9 mouse cellular contexts compared by ENCODE assay signal in the genomic region with DNA sequence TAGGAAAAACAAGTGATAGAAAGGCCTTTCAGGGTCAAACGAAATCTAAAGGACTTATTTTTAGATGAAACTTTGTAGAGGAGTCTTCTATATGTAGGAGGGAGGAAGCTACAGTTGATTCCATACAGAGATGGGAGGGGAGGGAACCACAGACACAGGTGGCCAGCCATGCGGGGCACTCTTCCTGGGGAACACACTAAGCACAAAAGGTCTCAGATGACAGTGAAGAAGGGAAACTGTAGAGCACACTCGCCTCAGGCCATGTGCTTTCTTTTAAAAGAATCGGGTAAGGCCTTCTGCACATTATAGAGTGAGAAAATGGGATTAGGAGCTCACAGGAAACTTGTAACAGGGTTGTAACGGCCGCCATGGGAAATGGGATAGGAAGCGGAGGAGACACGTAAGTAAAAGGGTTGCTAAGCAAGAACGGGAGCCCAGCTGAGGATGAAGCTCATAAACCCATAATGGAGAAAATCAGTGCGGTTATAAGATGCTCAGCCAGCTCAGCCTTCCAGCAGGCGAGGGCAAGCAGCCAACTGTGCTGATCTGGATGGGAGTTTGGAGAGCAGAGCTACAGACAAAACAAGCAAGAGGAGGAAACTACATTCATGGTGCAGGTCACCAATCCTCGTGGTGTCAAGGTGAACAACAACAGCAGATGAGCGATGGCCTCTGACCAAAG.
DNase-seq lines count a peak whose midpoint lies in the region; ATAC-seq lines count a peak whose summit lies in the region.
"Had no signal": no experiment of that assay in that cellular context is flagged by ENCODE, and none has a peak within 500 bp of the region (broad histone marks: within the 10 kb centered on the region; RNA-seq: fewer than 3 reads in every experiment).

No protein-coding gene starts in this region.

- peaks cover 15% of the 10 kb centered on the region; the same call in 1 of the 2 replicates for H3K4me1 ChIP-seq in midbrain, embryonic 13.5 days (replicated peaks)
- no peaks in the 10 kb centered on the region for H3K4me1 ChIP-seq in midbrain, embryonic 11.5 days (ENCODE audit: control insufficient read depth, insufficient read depth, low read length)
- H3K4me1 ChIP-seq in neural tube, embryonic 14.5 days (ENCODE audit: control insufficient read depth, insufficient read depth, low read length) = peaks cover 4% of the 10 kb centered on the region
- H3K4me1 ChIP-seq in heart, embryonic 12.5 days (replicated peaks) = no peaks in the 10 kb centered on the region
- H3K4me1 ChIP-seq: midbrain, embryonic 12.5 days had no signal

- H3K9ac ChIP-seq in midbrain, embryonic 13.5 days (replicated peaks) = no peak overlapping the region
- H3K9ac ChIP-seq in midbrain, embryonic 11.5 days (ENCODE audit: low read length) = no peak overlapping the region
- H3K9ac ChIP-seq in neural tube, embryonic 14.5 days (replicated peaks; ENCODE audit: low read depth, low read length) = no peak overlapping the region
- H3K9ac ChIP-seq in heart, embryonic 12.5 days = no peak overlapping the region
- H3K9ac ChIP-seq: midbrain, embryonic 12.5 days had no signal

- H3K4me2 ChIP-seq in midbrain, embryonic 13.5 days (replicated peaks) = no peak overlapping the region
- no peak overlapping the region for H3K4me2 ChIP-seq in midbrain, embryonic 11.5 days
- H3K4me2 ChIP-seq in neural tube, embryonic 14.5 days (ENCODE audit: low read depth, low read length) = no peak overlapping the region
- H3K4me2 ChIP-seq in heart, embryonic 12.5 days = no peak overlapping the region
- H3K4me2 ChIP-seq: midbrain, embryonic 12.5 days had no signal

- 0 out of 2 replicates have a peak, but pooled peaks have one; percentile 24 for ATAC-seq in midbrain, embryonic 13.5 days
- no peak for ATAC-seq in midbrain, embryonic 11.5 days (ENCODE audit: low FRiP score)
- peak; percentile 70; the same call in 1 of the 2 replicates for ATAC-seq in neural tube, embryonic 14.5 days (ENCODE audit: low read depth)
- ATAC-seq in heart, embryonic 12.5 days (ENCODE audit: insufficient number of reproducible peaks, low FRiP score) = no peak

- H3K27ac ChIP-seq in midbrain, embryonic 13.5 days = 0 out of 2 replicates have a peak overlapping the region, but pooled peaks have one; percentile 39
- H3K27ac ChIP-seq in midbrain, embryonic 11.5 days (ENCODE audit: low read depth, low read length) = no peak overlapping the region
- peak overlapping the region; percentile 31; the same call in 1 of the 2 replicates for H3K27ac ChIP-seq in neural tube, embryonic 14.5 days (ENCODE audit: low read depth, low read length)
- no peak overlapping the region for H3K27ac ChIP-seq in heart, embryonic 12.5 days (ENCODE audit: poor library complexity, severe bottlenecking)
- H3K27ac ChIP-seq: midbrain, embryonic 12.5 days had no signal

- DNase-seq in adrenal gland, postnatal 36 days = peak; percentile 7 to 20
- no peak for DNase-seq in adrenal gland, adult 8-10 months
- DNase-seq in midbrain, embryonic 11.5 days (ENCODE audit: low spot score, missing footprints) = no peak
- peak; percentile 53 for DNase-seq in kidney, postnatal 14 days
- DNase-seq in spleen, adult 12 weeks (ENCODE audit: low spot score) = no peak

- no peak overlapping the region for H3K4me3 ChIP-seq in midbrain, embryonic 13.5 days (replicated peaks)
- no peak overlapping the region for H3K4me3 ChIP-seq in midbrain, embryonic 11.5 days (ENCODE audit: low read depth, low read length)
- H3K4me3 ChIP-seq in neural tube, embryonic 14.5 days (ENCODE audit: low read depth, low read length) = no peak overlapping the region
- no peak overlapping the region for H3K4me3 ChIP-seq in heart, embryonic 12.5 days
- H3K4me3 ChIP-seq: midbrain, embryonic 12.5 days had no signal

- 53% methylated on average over 13 of the region's 13 CpGs for WGBS in midbrain, embryonic 13.5 days
- WGBS in midbrain, embryonic 11.5 days = 61% methylated on average over 13 of the region's 13 CpGs
- WGBS in neural tube, embryonic 14.5 days = 44% methylated on average over 13 of the region's 13 CpGs
- 72% methylated on average over 13 of the region's 13 CpGs for WGBS in heart, embryonic 12.5 days

- H3K27me3 ChIP-seq in midbrain, embryonic 13.5 days = no peaks in the 10 kb centered on the region
- H3K27me3 ChIP-seq in midbrain, embryonic 11.5 days (ENCODE audit: control insufficient read depth, insufficient read depth, low read length) = no peaks in the 10 kb centered on the region
- H3K27me3 ChIP-seq in neural tube, embryonic 14.5 days (ENCODE audit: control insufficient read depth, insufficient read depth, low read length) = no peaks in the 10 kb centered on the region
- no peaks in the 10 kb centered on the region for H3K27me3 ChIP-seq in heart, embryonic 12.5 days (replicated peaks)
- H3K27me3 ChIP-seq: midbrain, embryonic 12.5 days had no signal

- 0 out of 2 replicates have a peak, but pooled peaks cover 3% of the 10 kb centered on the region for H3K9me3 ChIP-seq in midbrain, embryonic 13.5 days
- no peaks in the 10 kb centered on the region for H3K9me3 ChIP-seq in midbrain, embryonic 11.5 days (ENCODE audit: control insufficient read depth, low read length)
- no peaks in the 10 kb centered on the region for H3K9me3 ChIP-seq in neural tube, embryonic 14.5 days (ENCODE audit: control insufficient read depth, low read length)
- H3K9me3 ChIP-seq in heart, embryonic 12.5 days (replicated peaks) = no peaks in the 10 kb centered on the region
- H3K9me3 ChIP-seq: midbrain, embryonic 12.5 days had no signal

- no peaks in the 10 kb centered on the region for H3K36me3 ChIP-seq in midbrain, embryonic 13.5 days
- H3K36me3 ChIP-seq in midbrain, embryonic 11.5 days (ENCODE audit: control insufficient read depth, insufficient read depth, low read length) = no peaks in the 10 kb centered on the region
- no peaks in the 10 kb centered on the region for H3K36me3 ChIP-seq in neural tube, embryonic 14.5 days (ENCODE audit: control insufficient read depth, insufficient read depth, low read length)
- no peaks in the 10 kb centered on the region for H3K36me3 ChIP-seq in heart, embryonic 12.5 days
- H3K36me3 ChIP-seq: midbrain, embryonic 12.5 days had no signal

Comparison
In these comparisons a context has a peak if more than half of its experiments do, and no peak if none do; other contexts are left out.
1. DNase-seq: peak in adrenal gland, postnatal 36 days (2 of 2) and kidney, postnatal 14 days (single experiment); none in adrenal gland, adult 8-10 months (single experiment), midbrain, embryonic 11.5 days (single experiment) and spleen, adult 12 weeks (single experiment).
2. ATAC-seq: peak in midbrain, embryonic 13.5 days (single experiment) and neural tube, embryonic 14.5 days (single experiment); none in midbrain, embryonic 11.5 days (single experiment) and heart, embryonic 12.5 days (single experiment).
3. H3K27ac ChIP-seq: peak in midbrain, embryonic 13.5 days (single experiment) and neural tube, embryonic 14.5 days (single experiment); none in midbrain, embryonic 11.5 days (single experiment) and heart, embryonic 12.5 days (single experiment).